Mouse (Mus musculus): ENCODE results near the gene Prdm16.

Gene Prdm16

GRCm38 (mm10) chr4:154336650-154337049 lies 300.0 kb downstream of the Prdm16 start:
- no peak for DNase-seq (ENCODE audit: low read depth, low spot score)

DNA sequence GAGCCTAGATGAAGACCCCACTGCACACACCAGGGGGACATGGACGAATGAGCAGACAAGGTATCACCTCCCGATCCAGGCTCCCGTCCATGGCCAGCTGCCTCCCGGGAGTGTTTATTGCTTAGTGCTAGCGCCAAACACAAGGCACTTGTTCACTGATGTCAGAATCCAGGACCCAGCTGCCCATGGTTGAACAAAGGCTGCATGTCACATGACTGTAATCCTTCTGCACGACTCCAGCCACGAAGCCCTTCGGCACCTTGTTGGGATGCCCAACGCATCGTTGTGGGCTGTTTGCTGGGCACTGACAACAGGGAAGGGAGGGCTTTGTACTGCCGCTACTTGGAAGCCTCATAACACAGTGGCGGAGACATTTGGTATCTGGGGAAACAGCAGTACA lies 300.9 kb downstream of the Prdm16 start, which contains the start of gene B230104I21Rik:
B230104I21Rik (plus strand) TSS at position 367 of the 400 bp plus-strand sequence.
- DNase-seq (ENCODE audit: low read depth, low spot score) = no peak

DNA sequence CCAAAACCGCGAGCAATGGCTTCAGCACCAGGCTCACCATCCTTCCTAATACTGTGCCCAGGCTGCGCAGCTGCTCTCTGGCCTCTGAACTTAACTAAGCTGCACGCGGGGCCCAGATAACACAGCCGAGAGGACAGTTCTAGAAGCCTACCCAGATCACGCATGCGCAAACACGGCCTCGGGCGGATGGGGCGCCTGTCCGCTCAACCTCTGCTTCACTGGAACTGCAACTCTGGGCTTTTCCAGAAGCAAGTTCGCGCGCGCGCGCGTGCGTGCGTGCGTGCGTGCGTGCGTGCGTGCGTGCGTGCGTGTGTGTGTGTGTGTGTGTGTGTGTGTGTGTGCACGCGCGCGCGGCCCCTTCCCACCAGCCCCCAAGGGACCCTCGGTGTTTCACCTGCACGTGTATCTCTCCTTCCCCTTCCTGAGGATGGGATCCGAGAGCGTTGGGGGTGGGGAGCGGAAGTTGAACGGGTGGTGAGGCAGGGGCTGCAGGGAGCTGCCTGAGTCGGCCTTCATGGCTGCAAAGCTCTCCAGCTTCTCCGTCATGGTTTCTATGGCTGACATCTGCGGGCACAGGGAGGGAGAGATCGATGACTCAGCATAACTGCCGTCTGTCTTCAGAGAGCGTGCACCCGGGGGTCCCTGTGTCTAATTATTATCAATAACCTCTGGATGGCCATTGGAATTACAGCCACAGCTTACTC lies 301.8 kb downstream of the Prdm16 start:
- no peak for DNase-seq (ENCODE audit: low read depth, low spot score)

- DNase-seq (ENCODE audit: low read depth, low spot score) = no peak
Measured at GRCm38 (mm10) chr4:154333300-154333699, 303.4 kb downstream of the Prdm16 start.

GRCm38 (mm10) chr4:154331271-154331670 lies 305.4 kb downstream of the Prdm16 start:
- no peak for DNase-seq (ENCODE audit: low read depth, low spot score)

DNA sequence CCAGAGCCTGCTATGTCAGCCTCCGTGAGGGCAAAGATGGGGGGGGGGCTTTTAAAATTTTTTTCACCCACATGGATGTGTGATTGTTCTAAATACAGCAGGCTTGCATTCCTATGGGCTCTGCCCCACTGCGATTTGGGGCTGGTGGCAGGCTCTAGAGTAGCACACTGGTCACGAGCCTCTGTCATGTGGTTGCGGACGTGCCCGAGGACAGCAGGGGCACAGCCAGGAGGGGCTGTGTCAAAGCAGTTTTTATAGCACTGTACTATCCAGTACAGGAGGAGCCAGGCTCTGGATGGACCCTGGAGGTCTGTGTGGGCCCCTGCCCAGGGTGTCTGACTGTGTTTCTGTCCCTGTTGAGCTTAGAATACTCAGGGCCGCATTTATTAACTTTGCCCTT lies 306.7 kb downstream of the Prdm16 start:
- DNase-seq (ENCODE audit: low read depth, low spot score) = no peak

- peak; percentile 74 for DNase-seq (ENCODE audit: low read depth, low spot score)
Measured at GRCm38 (mm10) chr4:154328836-154329235, 307.8 kb downstream of the Prdm16 start.

GRCm38 (mm10) chr4:154328431-154328830 lies 308.2 kb downstream of the Prdm16 start:
- no peak for DNase-seq (ENCODE audit: low read depth, low spot score)

- no peak for DNase-seq (ENCODE audit: low read depth, low spot score)
Measured at GRCm38 (mm10) chr4:154325410-154325809, 311.3 kb downstream of the Prdm16 start.

- no peak for DNase-seq (ENCODE audit: low read depth, low spot score)
Measured at GRCm38 (mm10) chr4:154313622-154313967, 323.1 kb downstream of the Prdm16 start.

GRCm38 (mm10) chr4:154312935-154313621 lies 323.6 kb downstream of the Prdm16 start:
- DNase-seq (ENCODE audit: low read depth, low spot score) = no peak

DNA sequence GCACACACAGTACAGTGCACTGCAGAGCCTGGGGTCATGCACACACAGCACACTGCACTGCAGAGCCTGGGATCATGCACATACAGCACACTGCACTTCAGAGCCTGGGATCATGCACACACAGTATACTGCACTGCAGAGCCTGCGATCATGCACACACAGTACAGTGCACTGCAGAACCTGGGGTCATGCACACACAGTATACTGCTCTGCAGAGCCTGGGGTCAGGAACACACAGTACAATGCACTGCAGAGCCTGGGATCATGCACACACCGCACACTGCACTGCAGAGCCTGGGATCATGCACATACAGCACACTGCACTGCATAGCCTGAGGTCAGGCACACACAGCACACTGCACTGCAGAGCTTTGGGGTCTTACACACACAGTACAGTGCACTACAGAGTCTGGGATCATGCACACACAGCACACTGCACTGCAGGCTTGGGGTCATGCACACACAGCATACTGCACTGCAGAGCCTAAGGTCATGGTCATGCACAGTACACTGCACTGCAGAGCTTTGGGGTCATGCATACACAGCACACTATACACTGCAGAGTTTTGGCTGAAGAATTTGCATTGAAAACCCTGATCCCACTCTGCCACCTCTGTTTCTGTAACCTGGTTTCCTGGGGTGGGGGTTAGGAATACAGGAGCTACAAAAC lies 324.4 kb downstream of the Prdm16 start:
- no peak for DNase-seq (ENCODE audit: low read depth, low spot score)

- no peak for DNase-seq (ENCODE audit: low read depth, low spot score)
Measured at GRCm38 (mm10) chr4:154310576-154311262, 326.0 kb downstream of the Prdm16 start.

GRCm38 (mm10) chr4:154309131-154309530 lies 327.5 kb downstream of the Prdm16 start:
- no peak for DNase-seq (ENCODE audit: low read depth, low spot score)

- peak; percentile 52 for DNase-seq (ENCODE audit: low read depth, low spot score)
Measured at GRCm38 (mm10) chr4:154301466-154301881, 335.2 kb downstream of the Prdm16 start, which contains the start of gene Arhgef16. Gene Arhgef16 (minus strand): TSS chr4:154301676.

GRCm38 (mm10) chr4:154299541-154300271 lies 337.0 kb downstream of the Prdm16 start:
- DNase-seq (ENCODE audit: low read depth, low spot score) = no peak

- DNase-seq (ENCODE audit: low read depth, low spot score) = no peak
Measured at GRCm38 (mm10) chr4:154297761-154298160, 338.9 kb downstream of the Prdm16 start.

- no peak for DNase-seq (ENCODE audit: low read depth, low spot score)
Measured at GRCm38 (mm10) chr4:154294262-154294731, 342.4 kb downstream of the Prdm16 start.

- DNase-seq (ENCODE audit: low read depth, low spot score) = no peak
Measured at GRCm38 (mm10) chr4:154293735-154294201, 342.9 kb downstream of the Prdm16 start.

- no peak for DNase-seq (ENCODE audit: low read depth, low spot score)
Measured at GRCm38 (mm10) chr4:154283671-154284070, 353.0 kb downstream of the Prdm16 start.

- no peak for DNase-seq (ENCODE audit: low read depth, low spot score)
Measured at GRCm38 (mm10) chr4:154279481-154279880, 357.2 kb downstream of the Prdm16 start.

Data from embryo, embryonic 11.5 days (tissue).